Mouse (Mus musculus) heart, embryonic 11.5 days (tissue): Measurements from ENCODE around the gene Scand1. TPM values are rescaled to one million over a fixed set of nuclear protein-coding genes. Genes with fewer than 3 reads are reported as not detected.

Experiments
- ATAC-seq: fragments of 200-750 bp; cut with Nextera tagmentation; replicated peaks from 2 replicates; pipeline ENCODE4 v1.8.0; 2017; ENCODE audit warnings: moderate library complexity; ENCODE audit not compliant: insufficient number of reproducible peaks, low FRiP score, low TSS enrichment
- H3K27ac ChIP-seq: fragments of 300-500 bp; sonication (generic); 2 replicates; pipeline ENCODE4 v1.5.1; 2014; ENCODE audit warnings: mild to moderate bottlenecking, low read depth, low read length
- H3K27me3 ChIP-seq: fragments of 300-500 bp; sonication (generic); 2 replicates; pipeline ENCODE4 v1.6.1; 2014; ENCODE audit warnings: mild to moderate bottlenecking, low read length, mixed read lengths; ENCODE audit not compliant: control insufficient read depth, insufficient read depth
- H3K36me3 ChIP-seq: fragments of 300-500 bp; sonication (generic); 2 replicates; pipeline ENCODE4 v1.6.1; 2014; ENCODE audit warnings: mild to moderate bottlenecking, low read length, moderate library complexity, mixed read lengths; ENCODE audit not compliant: control insufficient read depth, insufficient read depth
- H3K4me1 ChIP-seq: fragments of 300-500 bp; sonication (generic); 2 replicates; pipeline ENCODE4 v1.6.1; 2014; ENCODE audit warnings: low read length; ENCODE audit not compliant: control insufficient read depth, insufficient read depth
- H3K4me2 ChIP-seq: fragments of 300-500 bp; sonication (generic); 2 replicates; pipeline ENCODE4 v1.6.1; 2014; ENCODE audit warnings: mild to moderate bottlenecking, moderate library complexity
- H3K4me3 ChIP-seq: fragments of 300-500 bp; sonication (generic); 2 replicates; pipeline ENCODE4 v1.5.1; 2014; ENCODE audit warnings: low read depth, low read length
- H3K9ac ChIP-seq: fragments of 300-500 bp; sonication (generic); 2 replicates; pipeline ENCODE4 v1.6.1; 2014; ENCODE audit warnings: mild to moderate bottlenecking, low read depth, low read length, moderate library complexity
- H3K9me3 ChIP-seq: fragments of 300-500 bp; sonication (generic); replicated peaks from 2 replicates; pipeline ENCODE4 v1.6.1; 2016; ENCODE audit warnings: low read length; ENCODE audit not compliant: control insufficient read depth
- WGBS: fragments of 180-500 bp; shearing (Covaris S2); extraction: QIAGEN DNeasy Blood & Tissue Kit; methylation state at CpG from one replicate; pipeline ENCODE4 v1.1.7; 2014; ENCODE audit not compliant: insufficient replicate concordance; 5-methylcytosine and 5-hydroxymethylcytosine counted together
- polyA plus RNA-seq: library from polyadenylated mRNA; unstranded; fragments of >200 nt; fragmentation: Nextera tagmentation; extraction: Ambion mirVana; gene quantifications from 2 replicates; pipeline ENCODE4 v1.2.1, GENCODE M21; 2014

The Scand1 gene
- 50.6 and 59.0 TPM in 2 replicates for polyA plus RNA-seq

- ATAC-seq, result peak; percentile 79
Observed at GRCm38 (mm10) chr2:156312297-156312897, at the start of gene Scand1, which contains the start of gene Cnbd2. Scand1 (minus strand) TSS chr2:156312704. Cnbd2 (plus strand) TSS chr2:156312299.

GRCm38 (mm10) chr2:156356031-156356430, 43.5 kb upstream of the Scand1 start:
- no peaks in the 10 kb centered on the region for H3K9me3 ChIP-seq
- H3K4me1 ChIP-seq, result no peaks in the 10 kb centered on the region
- ATAC-seq, result no peak
- WGBS, result 79% methylated on average over 7 of the region's 7 CpGs
- no peaks in the 10 kb centered on the region for H3K27me3 ChIP-seq
- no peak overlapping the region for H3K27ac ChIP-seq
- no peak overlapping the region for H3K4me3 ChIP-seq
- H3K36me3 ChIP-seq, result no peaks in the 10 kb centered on the region
- no peak overlapping the region for H3K4me2 ChIP-seq
- no peak overlapping the region for H3K9ac ChIP-seq

More at GRCm38 (mm10) chr2:156312297-156312897, at the start of gene Scand1, which contains the start of gene Cnbd2:
- Histone ChIP-seq H3K4me1 (no peaks in the 10 kb centered on the region; the same call in 1 of the 2 replicates), H3K36me3 (no peaks in the 10 kb centered on the region), H3K9ac (peak within 1 kb of the TSS; percentile 97), H3K27me3 (no peaks in the 10 kb centered on the region), H3K9me3 (no peaks in the 10 kb centered on the region), H3K4me2 (peak within 1 kb of the TSS; percentile 73), H3K4me3 (peak within 1 kb of the TSS; percentile 93), H3K27ac (peak within 1 kb of the TSS; percentile 97)
- under 1% methylated on average over 49 of the region's 49 CpGs for WGBS

DNA sequence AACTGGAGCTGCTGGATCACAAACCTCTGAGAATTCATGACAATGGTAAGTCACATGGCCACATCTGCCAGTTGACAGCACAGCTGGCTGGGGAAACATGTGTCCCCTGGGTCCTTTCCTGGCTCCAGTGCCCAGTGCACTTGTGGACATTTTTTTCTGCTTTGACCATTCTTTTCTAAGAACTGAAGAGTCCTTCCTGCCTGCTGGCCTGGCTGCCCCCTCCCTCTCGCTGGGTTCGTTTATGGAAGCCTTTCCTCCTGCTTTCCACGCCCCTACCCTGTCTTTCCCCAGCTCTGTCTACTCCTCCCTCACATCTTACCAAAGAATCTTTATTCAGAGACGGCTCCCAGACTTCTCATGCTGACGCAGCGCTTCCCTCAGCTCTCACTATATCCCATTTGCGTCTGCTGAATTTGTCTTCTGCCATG, 40.8 kb upstream of the Scand1 start:
- Histone ChIP-seq H3K4me2 (no peak overlapping the region), H3K4me1 (no peaks in the 10 kb centered on the region), H3K36me3 (no peaks in the 10 kb centered on the region), H3K9ac (no peak overlapping the region), H3K9me3 (no peaks in the 10 kb centered on the region), H3K27me3 (no peaks in the 10 kb centered on the region), H3K27ac (no peak overlapping the region), H3K4me3 (no peak overlapping the region)
- ATAC-seq, result no peak
- WGBS, result 38% methylated on average over 7 of the region's 7 CpGs

DNA sequence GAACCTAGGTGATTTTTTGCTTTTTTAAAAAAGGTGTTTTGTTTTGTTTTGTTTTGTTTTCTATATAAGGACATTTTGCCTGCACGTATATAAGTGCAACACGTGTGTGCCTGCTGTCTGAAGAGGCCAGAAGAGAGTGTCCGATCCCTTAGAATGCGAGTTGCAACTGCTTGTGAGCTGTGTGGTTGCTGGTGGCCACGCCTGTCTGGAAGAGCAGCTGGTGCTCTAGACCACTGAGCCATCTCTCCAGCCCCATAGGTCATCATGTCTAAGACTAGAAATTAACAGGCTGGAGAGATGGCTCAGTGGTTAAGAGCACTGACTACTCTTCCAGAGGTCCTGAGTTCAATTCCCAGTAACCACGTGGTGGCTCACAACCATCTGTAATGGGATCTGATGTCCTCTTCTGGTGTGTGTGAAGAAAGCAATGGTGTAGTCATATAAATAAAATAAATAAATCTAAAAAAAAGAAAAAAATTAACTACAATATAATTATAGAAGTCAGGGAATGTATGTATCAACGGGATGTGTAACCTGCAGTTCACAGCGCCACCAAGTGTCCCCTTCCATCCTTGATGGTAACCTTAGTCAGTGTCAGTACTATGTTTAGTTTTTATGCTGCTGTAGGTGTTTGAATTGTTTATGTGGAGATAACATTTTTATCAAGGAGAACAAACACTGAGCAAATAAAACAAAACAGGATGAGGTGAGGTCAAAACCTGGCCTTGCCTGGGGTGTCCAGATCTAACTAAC, 40.1 kb upstream of the Scand1 start:
- H3K4me2 ChIP-seq, result no peak overlapping the region
- no peaks in the 10 kb centered on the region for H3K9me3 ChIP-seq
- no peak overlapping the region for H3K4me3 ChIP-seq
- WGBS, result 72% methylated on average over 8 of the region's 8 CpGs
- H3K9ac ChIP-seq, result no peak overlapping the region
- no peaks in the 10 kb centered on the region for H3K36me3 ChIP-seq
- no peaks in the 10 kb centered on the region for H3K27me3 ChIP-seq
- no peaks in the 10 kb centered on the region for H3K4me1 ChIP-seq
- ATAC-seq, result no peak
- H3K27ac ChIP-seq, result no peak overlapping the region

GRCm38 (mm10) chr2:156351243-156351642, 38.7 kb upstream of the Scand1 start:
- no peak for ATAC-seq
- no peak overlapping the region for H3K4me2 ChIP-seq
- H3K27me3 ChIP-seq, result no peaks in the 10 kb centered on the region
- H3K9ac ChIP-seq, result no peak overlapping the region
- H3K9me3 ChIP-seq, result no peaks in the 10 kb centered on the region
- no peak overlapping the region for H3K4me3 ChIP-seq
- H3K36me3 ChIP-seq, result no peaks in the 10 kb centered on the region
- WGBS, result 78% methylated on average over 7 of the region's 7 CpGs
- no peak overlapping the region for H3K27ac ChIP-seq
- no peaks in the 10 kb centered on the region for H3K4me1 ChIP-seq

- no peak for ATAC-seq
- 78% methylated on average over 4 of the region's 4 CpGs for WGBS
- no peaks in the 10 kb centered on the region for H3K9me3 ChIP-seq
Observed at GRCm38 (mm10) chr2:156349286-156349848, 36.9 kb upstream of the Scand1 start.

DNA sequence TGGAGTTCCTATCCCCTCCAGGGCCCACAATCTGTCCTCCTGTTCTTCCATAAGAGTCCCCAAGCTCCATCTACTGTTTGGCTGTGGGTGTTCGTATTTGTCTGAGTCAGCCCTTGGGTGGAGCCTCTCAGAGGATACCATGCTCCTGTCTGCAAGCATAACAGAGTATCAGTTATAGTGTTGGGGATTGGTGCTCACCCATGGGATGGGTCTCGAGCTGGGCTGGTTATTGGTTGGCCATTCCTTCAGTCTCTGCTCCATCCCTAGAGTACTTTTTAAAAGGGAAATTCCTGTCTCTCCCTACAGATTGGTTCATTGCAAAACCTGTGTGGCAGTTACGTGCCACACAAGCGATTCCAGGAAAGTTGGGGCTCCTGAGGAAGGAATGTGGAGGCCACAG, 36.3 kb upstream of the Scand1 start:
- no peak overlapping the region for H3K9ac ChIP-seq
- no peaks in the 10 kb centered on the region for H3K36me3 ChIP-seq
- 0 out of 2 replicates have a peak, but pooled peaks cover 3% of the 10 kb centered on the region for H3K4me1 ChIP-seq
- WGBS, result 71% methylated on average over 4 of the region's 4 CpGs
- no peak for ATAC-seq
- no peak overlapping the region for H3K27ac ChIP-seq
- H3K4me2 ChIP-seq, result no peak overlapping the region
- no peak overlapping the region for H3K4me3 ChIP-seq
- H3K27me3 ChIP-seq, result no peaks in the 10 kb centered on the region
- no peaks in the 10 kb centered on the region for H3K9me3 ChIP-seq

More at GRCm38 (mm10) chr2:156349286-156349848, 36.9 kb upstream of the Scand1 start:
- Histone ChIP-seq H3K27me3 (no peaks in the 10 kb centered on the region), H3K27ac (no peak overlapping the region), H3K4me3 (no peak overlapping the region), H3K4me1 (0 out of 2 replicates have a peak, but pooled peaks cover 3% of the 10 kb centered on the region), H3K4me2 (no peak overlapping the region), H3K9ac (no peak overlapping the region), H3K36me3 (no peaks in the 10 kb centered on the region)

DNA sequence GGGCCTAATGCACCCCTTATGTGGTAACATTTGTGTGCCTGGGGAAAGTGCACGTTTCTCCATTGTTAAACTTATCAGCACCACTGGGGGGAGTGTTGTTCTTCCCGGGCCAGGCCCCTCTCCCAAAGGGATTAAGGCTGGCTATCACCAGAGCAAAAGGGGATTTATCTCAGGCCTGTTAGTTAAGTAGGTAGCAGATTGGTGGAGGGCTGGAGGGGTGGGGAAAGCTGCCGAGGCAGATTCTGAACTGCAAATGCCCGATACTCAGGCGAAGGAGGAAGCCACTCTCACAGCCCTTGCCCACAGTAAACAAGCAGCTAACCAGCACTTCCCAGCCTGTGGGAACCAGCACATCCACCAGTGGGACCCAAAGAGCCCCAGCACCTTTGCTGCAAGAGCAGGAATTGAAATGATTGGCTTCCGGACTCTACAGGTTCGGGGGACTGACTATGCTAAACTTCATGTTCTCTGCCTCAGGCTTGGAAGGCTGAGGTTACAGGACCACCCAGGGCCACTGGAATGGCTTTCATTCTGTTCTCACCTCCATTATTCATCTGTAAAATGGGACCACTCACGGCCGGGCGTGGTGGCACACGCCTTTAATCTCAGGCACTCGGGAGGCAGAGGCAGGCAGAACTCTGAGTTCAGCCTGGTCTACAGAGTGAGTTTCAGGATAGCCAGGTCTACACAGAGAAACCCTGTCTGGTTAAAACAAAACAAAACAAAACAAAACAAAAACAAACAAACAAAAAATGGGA, 32.5 kb upstream of the Scand1 start:
- no peaks in the 10 kb centered on the region for H3K36me3 ChIP-seq
- ATAC-seq, result no peak
- H3K9me3 ChIP-seq, result no peaks in the 10 kb centered on the region
- WGBS, result 47% methylated on average over 12 of the region's 12 CpGs
- H3K4me1 ChIP-seq, result 0 out of 2 replicates have a peak, but pooled peaks cover 3% of the 10 kb centered on the region
- H3K4me3 ChIP-seq, result no peak overlapping the region
- peak overlapping the region; percentile 43; the same call in 1 of the 2 replicates for H3K27ac ChIP-seq
- no peaks in the 10 kb centered on the region; the same call in 1 of the 2 replicates for H3K27me3 ChIP-seq
- H3K4me2 ChIP-seq, result peak overlapping the region; percentile 43; the same call in 1 of the 2 replicates
- no peak overlapping the region for H3K9ac ChIP-seq
